In the genomic region with DNA sequence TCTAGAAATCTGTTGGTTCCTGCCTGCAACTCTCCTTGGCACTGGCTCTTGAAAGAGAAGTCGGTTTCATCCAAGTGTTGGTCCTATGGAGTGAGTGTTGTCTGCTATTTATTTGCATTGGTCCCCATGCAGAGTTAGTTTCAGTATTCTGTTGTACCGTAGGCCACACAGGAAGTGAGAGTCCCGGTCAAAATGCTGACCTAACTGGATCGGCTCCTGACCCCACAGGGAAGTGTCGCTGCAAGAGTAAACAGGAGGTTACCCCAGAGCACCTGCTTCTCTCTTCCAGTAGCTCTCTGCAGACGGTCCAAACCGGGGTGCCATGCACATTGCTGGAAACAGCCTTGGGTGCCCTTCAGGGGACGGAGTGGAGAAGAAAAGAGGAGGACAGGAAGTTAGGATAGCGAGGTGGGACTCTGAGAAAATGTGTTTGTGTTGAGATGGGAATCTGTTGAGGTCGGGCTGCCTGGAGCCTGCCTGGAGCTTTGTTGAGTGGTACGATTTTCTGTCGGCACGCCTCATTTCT, we compare ENCODE assay signal across 9 mouse cellular contexts. TPM values are rescaled to one million over a fixed set of nuclear protein-coding genes. Genes with fewer than 3 reads are reported as not detected.
DNase-seq lines count a peak whose midpoint lies in the region; ATAC-seq and TF ChIP-seq lines count a peak whose summit lies in the region.
"Had no signal": no experiment of that assay in that cellular context is flagged by ENCODE, and none has a peak within 500 bp of the region (broad histone marks: within the 10 kb centered on the region; RNA-seq: fewer than 3 reads in every experiment).

No protein-coding gene starts in this region.

- no peak for TF ChIP-seq CTCF in lung, embryonic 14.5 days (IDR thresholded peaks at IDR 0.05; ENCODE audit: low read depth)

- no peak overlapping the region for H3K27ac ChIP-seq in intestine, embryonic 16.5 days (ENCODE audit: low read length)
- no peak overlapping the region for H3K27ac ChIP-seq in lung, embryonic 14.5 days (ENCODE audit: low read depth)
- no peak overlapping the region for H3K27ac ChIP-seq in limb, embryonic 10.5 days
- H3K27ac ChIP-seq in forebrain, embryonic 16.5 days (ENCODE audit: low read length), result no peak overlapping the region

- peaks cover 11% of the 10 kb centered on the region; the same call in 1 of the 2 replicates for H3K4me1 ChIP-seq in intestine, embryonic 16.5 days (ENCODE audit: control insufficient read depth, insufficient read depth, low read length)
- H3K4me1 ChIP-seq in lung, embryonic 14.5 days (ENCODE audit: insufficient read depth), result 0 out of 2 replicates have a peak, but pooled peaks cover 4% of the 10 kb centered on the region
- peaks cover 23% of the 10 kb centered on the region for H3K4me1 ChIP-seq in limb, embryonic 10.5 days
- no peaks in the 10 kb centered on the region for H3K4me1 ChIP-seq in forebrain, embryonic 16.5 days (replicated peaks; ENCODE audit: control insufficient read depth, insufficient read depth, low read length)

- no peaks in the 10 kb centered on the region for H3K9me3 ChIP-seq in intestine, embryonic 16.5 days (ENCODE audit: control insufficient read depth, low read length)
- no peaks in the 10 kb centered on the region for H3K9me3 ChIP-seq in lung, embryonic 14.5 days (ENCODE audit: low read depth, low read length)
- H3K9me3 ChIP-seq in limb, embryonic 10.5 days (replicated peaks), result no peaks in the 10 kb centered on the region
- no peaks in the 10 kb centered on the region for H3K9me3 ChIP-seq in forebrain, embryonic 16.5 days (ENCODE audit: control insufficient read depth, low read length)

- 45% methylated on average over 13 of the region's 13 CpGs for WGBS in intestine, embryonic 16.5 days
- WGBS in lung, embryonic 14.5 days, result 26% methylated on average over 13 of the region's 13 CpGs
- WGBS in limb, embryonic 10.5 days, result 72% methylated on average over 13 of the region's 13 CpGs
- 70% methylated on average over 13 of the region's 13 CpGs for whole genome bisulfite sequencing in forebrain, embryonic 16.5 days

- no peak overlapping the region for H3K4me3 ChIP-seq in intestine, embryonic 16.5 days (ENCODE audit: low read length)
- no peak overlapping the region for H3K4me3 ChIP-seq in lung, embryonic 14.5 days (ENCODE audit: low read depth, low read length)
- no peak overlapping the region for H3K4me3 ChIP-seq in limb, embryonic 10.5 days
- no peak overlapping the region for H3K4me3 ChIP-seq in forebrain, embryonic 16.5 days (replicated peaks; ENCODE audit: low read length)
- H3K4me3 ChIP-seq: erythroblast, embryonic 14.5 days had no signal

- no peak overlapping the region for H3K9ac ChIP-seq in intestine, embryonic 16.5 days (ENCODE audit: low read depth, low read length)
- no peak overlapping the region for H3K9ac ChIP-seq in lung, embryonic 14.5 days
- H3K9ac ChIP-seq in forebrain, embryonic 16.5 days (replicated peaks; ENCODE audit: low read depth, low read length), result no peak overlapping the region

- 0 out of 2 replicates have a peak overlapping the region, but pooled peaks have one; percentile 10 for H3K4me2 ChIP-seq in intestine, embryonic 16.5 days (ENCODE audit: low read depth, low read length)
- H3K4me2 ChIP-seq in lung, embryonic 14.5 days, result peak overlapping the region; percentile 18; the same call in 1 of the 2 replicates
- no peak overlapping the region for H3K4me2 ChIP-seq in forebrain, embryonic 16.5 days (ENCODE audit: low read length)

- H3K36me3 ChIP-seq in intestine, embryonic 16.5 days (ENCODE audit: control insufficient read depth, insufficient read depth, low read length), result no peaks in the 10 kb centered on the region
- no peaks in the 10 kb centered on the region for H3K36me3 ChIP-seq in lung, embryonic 14.5 days (ENCODE audit: insufficient read depth)
- no peaks in the 10 kb centered on the region for H3K36me3 ChIP-seq in limb, embryonic 10.5 days
- H3K36me3 ChIP-seq in forebrain, embryonic 16.5 days (ENCODE audit: control insufficient read depth, insufficient read depth), result no peaks in the 10 kb centered on the region

- DNase-seq in spleen, postnatal 36 days (ENCODE audit: low spot score in 2 of 2), result peak; percentile 35 to 49
- no peak for DNase-seq in spleen, postnatal 10 days (ENCODE audit: low spot score in 2 of 2)
- peak; percentile 42 for DNase-seq in lung, embryonic 14.5 days
- no peak for DNase-seq in limb, embryonic 10.5 days (ENCODE audit: low spot score)
- DNase-seq in ovary, postnatal 36 days (ENCODE audit: low spot score), result no peak
- DNase-seq in gastrocnemius, postnatal 4 days (ENCODE audit: low spot score in 2 of 2), result no peak

- peak; percentile 40; the same call in 1 of the 2 replicates for ATAC-seq in intestine, embryonic 16.5 days
- no peak for ATAC-seq in lung, embryonic 14.5 days (ENCODE audit: insufficient read depth)
- ATAC-seq in forebrain, embryonic 16.5 days, result no peak

- no peaks in the 10 kb centered on the region for H3K27me3 ChIP-seq in intestine, embryonic 16.5 days (replicated peaks; ENCODE audit: control insufficient read depth, insufficient read depth, low read length)
- H3K27me3 ChIP-seq in lung, embryonic 14.5 days (ENCODE audit: insufficient read depth, low read length), result no peaks in the 10 kb centered on the region
- no peaks in the 10 kb centered on the region for H3K27me3 ChIP-seq in limb, embryonic 10.5 days (ENCODE audit: low read depth, poor library complexity, severe bottlenecking)
- no peaks in the 10 kb centered on the region for H3K27me3 ChIP-seq in forebrain, embryonic 16.5 days (replicated peaks; ENCODE audit: control insufficient read depth, insufficient read depth, low read length)

RNA-seq across cellular contexts. Expression of gene Rap1b, which starts 53.6 kb away (rescaled TPM):
- 157 and 163 TPM in 2 replicates for polyA plus RNA-seq in intestine, embryonic 16.5 days (2015; fragmentation: Nextera tagmentation; extraction: Ambion mirVana)
- polyA plus RNA-seq in lung, embryonic 14.5 days (2014; fragmentation: Nextera tagmentation; extraction: Ambion mirVana), result 214 and 220 TPM in 2 replicates
- 138 and 146 TPM in 2 replicates for polyA plus RNA-seq in limb, embryonic 10.5 days (2016; fragmentation: Nextera tagmentation; extraction: Ambion mirVana)
- 145 and 155 TPM in 2 replicates for polyA plus RNA-seq in forebrain, embryonic 16.5 days (2015; fragmentation: Nextera tagmentation; extraction: Ambion mirVana)
- 10 to 100 TPM; 69.7 to 77.3 TPM for total RNA-seq in gastrocnemius, postnatal 4 days (2021)

Comparison
In these comparisons a context has a peak if more than half of its experiments do, and no peak if none do; other contexts are left out.
1. DNase-seq: peak in spleen, postnatal 36 days (2 of 2) and lung, embryonic 14.5 days (single experiment); none in spleen, postnatal 10 days (0 of 2), limb, embryonic 10.5 days (single experiment), ovary, postnatal 36 days (single experiment) and gastrocnemius, postnatal 4 days (0 of 2).